Mouse (Mus musculus) liver, adult 2 months (tissue): Measurements from ENCODE around the gene Hist1h1c.

Experiments used
- CTCF ChIP-seq: fragments of 200-500 bp; IDR thresholded peaks from 2 replicates; pipeline ENCODE4 v1.5.1; 2011; ENCODE audit warnings: low read depth, low read length, control low read depth
- POLR2A ChIP-seq: fragments of 200-500 bp; IDR thresholded peaks from 2 replicates; pipeline ENCODE4 v1.6.1; 2011; ENCODE audit warnings: low read length, control low read depth; ENCODE audit not compliant: insufficient read depth; ENCODE audit errors: extremely low read depth

- TF ChIP-seq POLR2A (no peak), CTCF (no peak)
Measured at GRCm38 (mm10) chr13:23745381-23746161, 7.0 kb downstream of the Hist1h1c start, which contains the start of gene Hist1h3c.
